Mouse (Mus musculus): ENCODE measurements around the gene Vti1a. TPM values are rescaled to one million over a fixed set of nuclear protein-coding genes. Genes with fewer than 3 reads are reported as not detected.
A peak's percentile ranks its signal among the peaks of the same experiment; 100 is the strongest.

Vti1a gene
- polyA plus RNA-seq, 1 experiment from 2014 or later: 33.4 TPM

DNA sequence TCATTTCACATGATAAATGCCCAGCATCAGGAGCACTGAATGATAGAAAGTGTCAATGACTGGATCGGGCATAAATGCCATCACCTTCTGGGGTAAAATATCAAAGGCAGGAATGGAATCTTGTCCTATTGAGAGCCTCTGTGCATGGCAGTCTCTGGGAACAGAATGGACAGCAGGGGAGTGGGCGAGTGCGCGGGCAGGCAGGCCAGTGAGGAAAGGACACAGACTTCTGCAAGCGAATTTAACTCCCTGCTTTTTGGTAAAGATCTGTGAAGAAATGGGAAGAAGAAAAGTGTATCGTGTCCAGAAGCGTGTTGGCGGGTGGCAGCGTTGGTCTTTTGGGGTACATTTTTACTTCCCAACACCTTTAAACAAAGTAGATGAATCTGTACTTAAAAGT, 207.2 kb downstream of the Vti1a start:
- Histone ChIP-seq H3K27ac (no peak overlapping the region), H3K9me3 (no peaks in the 10 kb centered on the region), H3K4me1 (replicated peaks) (peaks cover 48% of the 10 kb centered on the region), H3K9ac (replicated peaks) (no peak overlapping the region), H3K27me3 (no peaks in the 10 kb centered on the region), H3K4me3 (replicated peaks) (no peak overlapping the region), H3K36me3 (no peaks in the 10 kb centered on the region), H3K4me2 (no peak overlapping the region)
- no peak for ATAC-seq (ENCODE audit: insufficient number of reproducible peaks, insufficient read depth, low FRiP score, low TSS enrichment, low read depth)
- WGBS: 67% methylated on average over 9 of the region's 9 CpGs

DNA sequence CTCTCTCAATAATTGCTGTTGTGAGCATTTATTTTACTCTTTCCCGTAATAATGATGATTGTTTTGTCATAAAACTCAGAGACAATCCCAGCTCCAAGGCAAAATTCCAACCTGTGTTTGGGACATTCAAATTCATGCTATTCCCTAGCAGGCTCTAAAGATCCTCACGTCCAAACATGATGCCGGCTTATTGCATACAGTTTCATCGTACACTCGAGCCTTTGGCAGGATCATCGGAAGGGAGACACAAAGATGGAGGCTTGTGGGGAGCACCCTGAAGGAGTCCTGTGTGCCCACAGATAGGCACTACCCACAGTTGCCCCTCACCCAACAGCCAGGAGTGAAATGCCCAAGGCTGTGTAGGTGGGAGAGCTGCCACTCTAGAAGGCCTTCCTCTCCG, 208.3 kb downstream of the Vti1a start:
- Histone ChIP-seq H3K9ac (replicated peaks) (no peak overlapping the region), H3K27ac (peak overlapping the region; percentile 73), H3K4me3 (replicated peaks) (no peak overlapping the region), H3K36me3 (no peaks in the 10 kb centered on the region), H3K27me3 (no peaks in the 10 kb centered on the region), H3K4me1 (replicated peaks) (peaks cover 48% of the 10 kb centered on the region), H3K4me2 (no peak overlapping the region), H3K9me3 (no peaks in the 10 kb centered on the region)
- no peak for ATAC-seq (ENCODE audit: insufficient number of reproducible peaks, insufficient read depth, low FRiP score, low TSS enrichment, low read depth)
- 84% methylated on average over 7 of the region's 7 CpGs for WGBS

DNA sequence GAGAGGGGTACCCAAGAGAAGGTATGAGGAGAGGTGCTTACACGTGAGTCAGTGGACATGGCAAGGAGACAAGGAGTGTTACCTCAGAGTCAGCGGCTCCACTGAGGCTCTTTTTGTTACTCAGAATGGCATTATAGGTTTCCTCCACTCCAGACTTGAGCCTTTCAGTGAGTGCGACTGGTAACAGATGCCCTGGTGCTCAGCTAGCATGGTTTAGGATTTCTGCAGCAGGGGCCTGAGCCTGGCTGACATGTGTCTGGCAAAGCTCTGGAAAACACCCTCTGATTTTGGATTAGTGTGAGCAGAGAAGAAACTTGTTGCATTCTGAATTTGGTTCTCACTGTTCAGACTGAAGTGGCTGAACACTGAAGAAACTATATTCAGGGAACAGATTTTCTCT, 209.0 kb downstream of the Vti1a start:
- Histone ChIP-seq H3K9me3 (no peaks in the 10 kb centered on the region), H3K4me2 (no peak overlapping the region), H3K9ac (replicated peaks) (no peak overlapping the region), H3K27ac (peak overlapping the region; percentile 73), H3K27me3 (no peaks in the 10 kb centered on the region), H3K4me3 (replicated peaks) (no peak overlapping the region), H3K4me1 (replicated peaks) (peaks cover 46% of the 10 kb centered on the region), H3K36me3 (no peaks in the 10 kb centered on the region)
- ATAC-seq (ENCODE audit: insufficient number of reproducible peaks, insufficient read depth, low FRiP score, low TSS enrichment, low read depth): no peak
- WGBS: 37% methylated on average over 3 of the region's 3 CpGs

DNA sequence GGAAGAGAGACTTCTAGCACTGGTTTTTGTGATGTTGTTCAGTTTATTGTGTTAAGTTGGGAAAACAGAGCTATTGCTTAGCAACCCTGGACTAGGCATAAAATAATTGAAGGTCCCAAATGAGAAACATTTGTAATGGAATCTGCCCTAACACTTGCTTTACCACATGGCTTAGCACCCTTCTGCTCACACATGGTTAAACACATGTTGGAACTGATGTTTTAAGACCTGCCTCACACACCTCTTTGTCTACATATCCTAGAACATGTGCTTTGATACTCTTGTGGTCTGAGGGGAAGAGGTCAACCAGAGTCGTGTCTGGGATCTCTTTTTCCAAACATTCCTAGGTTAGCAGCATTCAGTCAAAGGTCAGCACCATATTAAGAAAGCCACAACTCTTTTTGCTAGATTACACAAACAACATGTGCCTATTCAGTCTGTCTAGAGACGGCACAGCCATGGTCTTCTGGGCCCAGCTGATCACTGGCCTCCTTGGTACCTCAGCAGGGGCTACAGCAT, 210.7 kb downstream of the Vti1a start:
- H3K27me3 ChIP-seq: no peaks in the 10 kb centered on the region
- H3K4me2 ChIP-seq: no peak overlapping the region
- H3K27ac ChIP-seq: peak overlapping the region; percentile 31; the same call in 1 of the 2 replicates
- H3K4me3 ChIP-seq (replicated peaks): no peak overlapping the region
- H3K9ac ChIP-seq (replicated peaks): no peak overlapping the region
- 14% methylated on average over 2 of the region's 2 CpGs for WGBS
- H3K36me3 ChIP-seq: no peaks in the 10 kb centered on the region
- no peaks in the 10 kb centered on the region for H3K9me3 ChIP-seq
- no peak for ATAC-seq (ENCODE audit: insufficient number of reproducible peaks, insufficient read depth, low FRiP score, low TSS enrichment, low read depth)
- peaks cover 41% of the 10 kb centered on the region for H3K4me1 ChIP-seq (replicated peaks)

DNA sequence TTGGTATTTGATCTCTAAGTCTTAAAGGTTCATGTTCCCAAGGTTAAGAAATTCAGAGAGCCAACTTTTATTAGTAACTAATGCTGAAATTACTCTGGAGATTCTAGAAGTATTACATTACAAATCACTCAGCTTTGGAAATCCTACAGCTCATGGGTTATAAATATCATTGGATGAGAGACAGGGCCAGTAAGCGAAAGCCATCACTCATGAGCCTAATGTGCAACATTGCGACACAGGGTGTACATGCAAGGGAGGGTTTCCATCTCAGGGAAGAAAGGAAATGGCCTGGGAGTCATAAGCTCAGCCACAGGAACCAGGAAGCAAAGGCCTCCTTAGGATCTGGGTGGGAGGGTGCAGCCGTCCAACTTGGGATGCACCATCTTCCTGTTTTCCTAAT, 213.9 kb downstream of the Vti1a start:
- H3K4me3 ChIP-seq (replicated peaks): no peak overlapping the region
- H3K4me1 ChIP-seq (replicated peaks): peaks cover 23% of the 10 kb centered on the region
- 78% methylated on average over 3 of the region's 3 CpGs for WGBS
- H3K36me3 ChIP-seq: no peaks in the 10 kb centered on the region
- H3K27ac ChIP-seq: no peak overlapping the region
- H3K4me2 ChIP-seq: no peak overlapping the region
- no peaks in the 10 kb centered on the region for H3K9me3 ChIP-seq
- no peak overlapping the region for H3K9ac ChIP-seq (replicated peaks)
- no peaks in the 10 kb centered on the region for H3K27me3 ChIP-seq
- no peak for ATAC-seq (ENCODE audit: insufficient number of reproducible peaks, insufficient read depth, low FRiP score, low TSS enrichment, low read depth)

DNA sequence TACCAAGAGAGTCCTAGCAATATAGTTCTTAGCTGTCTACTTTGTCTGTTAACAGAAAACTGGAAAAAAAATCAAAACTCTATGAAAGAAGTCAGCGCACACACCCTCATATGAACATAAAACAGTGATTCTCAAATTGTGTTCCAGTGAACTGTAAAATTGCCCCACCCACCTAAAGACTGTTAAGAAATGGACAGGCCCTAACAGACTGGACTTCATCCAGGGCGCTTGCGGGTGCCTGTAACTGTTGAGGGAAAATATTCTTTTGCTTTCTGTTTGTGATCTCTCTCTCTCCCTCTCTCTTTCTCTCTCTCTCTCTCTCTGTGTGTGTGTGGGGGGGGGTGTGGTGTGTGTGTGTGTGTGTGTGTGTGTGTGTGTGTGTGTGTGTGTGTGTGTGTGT, 216.6 kb downstream of the Vti1a start:
- 95% methylated on average over 3 of the region's 3 CpGs for WGBS
- ATAC-seq (ENCODE audit: insufficient number of reproducible peaks, insufficient read depth, low FRiP score, low TSS enrichment, low read depth): no peak
- Histone ChIP-seq H3K4me2 (no peak overlapping the region), H3K9ac (replicated peaks) (no peak overlapping the region), H3K9me3 (no peaks in the 10 kb centered on the region), H3K27me3 (no peaks in the 10 kb centered on the region), H3K4me1 (replicated peaks) (peaks cover 15% of the 10 kb centered on the region), H3K27ac (no peak overlapping the region), H3K4me3 (replicated peaks) (no peak overlapping the region), H3K36me3 (no peaks in the 10 kb centered on the region)

DNA sequence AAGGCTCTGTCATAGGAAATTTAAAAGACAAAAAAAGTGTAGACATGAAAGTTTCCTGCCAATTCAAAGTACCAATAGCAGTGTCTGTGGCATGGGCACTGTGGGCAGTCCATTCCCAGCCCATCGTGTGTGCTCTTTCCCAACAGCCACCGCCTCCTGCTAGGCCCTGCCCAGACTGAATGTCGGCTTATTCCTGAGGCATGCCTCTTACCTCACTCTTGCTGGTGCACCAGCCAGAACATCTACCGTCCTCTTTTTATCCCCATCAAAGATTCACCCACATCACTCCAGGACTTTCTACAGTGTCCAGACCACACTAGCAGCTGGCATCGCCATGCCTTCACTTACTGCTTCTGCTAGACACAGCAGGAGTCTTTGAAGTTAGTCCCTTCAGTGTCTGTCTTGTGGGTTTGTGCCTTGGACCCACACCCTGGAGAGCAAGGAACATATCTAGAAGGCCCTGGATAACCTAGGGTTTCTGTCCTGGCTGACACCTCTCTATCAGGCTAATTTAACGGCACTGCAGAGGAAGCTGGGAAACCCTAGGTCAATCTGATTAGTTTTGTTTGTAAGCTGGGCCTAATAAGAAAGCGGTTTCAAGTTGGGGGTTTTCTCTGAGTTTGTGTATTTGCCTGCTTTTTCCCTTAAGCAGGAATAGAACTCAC, 220.3 kb downstream of the Vti1a start:
- Histone ChIP-seq H3K27me3 (no peaks in the 10 kb centered on the region), H3K36me3 (no peaks in the 10 kb centered on the region), H3K4me3 (replicated peaks) (no peak overlapping the region), H3K4me2 (no peak overlapping the region), H3K27ac (no peak overlapping the region; the same call in 1 of the 2 replicates), H3K4me1 (replicated peaks) (peaks cover 22% of the 10 kb centered on the region), H3K9ac (replicated peaks) (no peak overlapping the region), H3K9me3 (no peaks in the 10 kb centered on the region)
- ATAC-seq (ENCODE audit: insufficient number of reproducible peaks, insufficient read depth, low FRiP score, low TSS enrichment, low read depth): no peak
- 71% methylated on average over 7 of the region's 7 CpGs for WGBS

DNA sequence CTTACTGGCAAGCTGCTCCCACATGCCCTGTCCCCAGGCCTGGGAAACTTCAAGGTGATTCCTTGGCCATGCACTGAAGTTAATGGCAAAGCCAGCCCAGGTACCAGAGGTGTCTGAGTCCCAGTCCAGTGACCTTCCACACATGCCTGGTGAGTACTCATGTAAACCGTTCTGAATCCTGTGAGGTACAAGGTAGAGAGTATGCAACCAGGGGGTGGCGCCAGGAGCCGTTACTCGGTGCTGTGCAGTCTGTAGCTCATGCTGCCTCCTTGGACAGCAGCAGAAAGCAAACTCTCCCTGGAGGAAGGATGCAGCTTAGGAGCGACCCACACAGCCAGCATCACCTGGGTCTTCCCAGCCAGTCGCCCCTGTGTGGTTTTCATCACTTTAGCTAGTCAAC, 221.6 kb downstream of the Vti1a start:
- WGBS: 38% methylated on average over 6 of the region's 6 CpGs
- no peaks in the 10 kb centered on the region for H3K36me3 ChIP-seq
- no peak overlapping the region for H3K27ac ChIP-seq
- H3K9ac ChIP-seq (replicated peaks): no peak overlapping the region
- H3K4me3 ChIP-seq (replicated peaks): no peak overlapping the region
- H3K9me3 ChIP-seq: no peaks in the 10 kb centered on the region
- H3K4me1 ChIP-seq (replicated peaks): peaks cover 22% of the 10 kb centered on the region
- peak; percentile 47; the same call in 1 of the 2 replicates for ATAC-seq (ENCODE audit: insufficient number of reproducible peaks, insufficient read depth, low FRiP score, low TSS enrichment, low read depth)
- peaks cover 9% of the 10 kb centered on the region; the same call in 1 of the 2 replicates for H3K27me3 ChIP-seq
- H3K4me2 ChIP-seq: no peak overlapping the region

DNA sequence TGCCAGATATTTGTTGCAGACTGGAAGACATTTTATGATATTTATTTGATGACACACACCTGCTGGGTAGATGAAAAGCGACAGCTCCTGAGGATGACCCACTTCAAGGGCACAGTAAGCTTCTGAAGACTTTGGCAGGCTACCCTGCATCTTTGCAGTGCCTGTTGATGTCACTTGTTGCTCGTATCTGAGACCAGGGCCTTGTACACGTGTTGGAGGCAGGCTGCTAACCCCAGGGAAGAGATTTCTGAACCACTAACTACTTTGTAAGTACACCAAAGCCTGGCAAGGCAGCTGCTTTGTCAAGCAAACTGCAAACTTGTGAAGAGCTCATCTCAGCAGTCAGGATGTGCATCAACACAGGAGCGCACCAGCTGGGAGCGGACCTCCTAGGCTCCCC, 225.5 kb downstream of the Vti1a start:
- peaks cover 24% of the 10 kb centered on the region for H3K4me1 ChIP-seq (replicated peaks)

DNA sequence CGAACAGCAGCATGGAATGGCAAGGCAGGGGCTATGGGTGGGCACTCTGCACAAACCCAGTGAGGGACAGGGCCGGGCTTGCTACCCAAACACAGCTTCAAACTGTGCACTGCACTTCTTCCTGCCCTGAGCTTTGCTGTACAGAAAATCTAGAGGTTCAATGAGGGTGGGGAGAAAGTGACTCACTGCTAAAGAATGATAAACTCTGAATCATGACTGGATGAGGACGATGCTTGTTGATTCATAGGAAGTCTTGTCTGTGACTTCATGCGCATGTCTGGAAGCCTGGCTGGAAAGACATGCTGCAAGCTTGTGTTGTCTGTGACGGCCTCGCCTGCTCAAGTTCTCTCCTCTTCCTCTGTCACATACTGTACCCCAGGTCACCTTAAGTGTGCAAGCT, 226.4 kb downstream of the Vti1a start:
- peaks cover 9% of the 10 kb centered on the region; the same call in 1 of the 2 replicates for H3K27me3 ChIP-seq
- no peak overlapping the region for H3K4me2 ChIP-seq
- no peak overlapping the region for H3K27ac ChIP-seq
- no peak for ATAC-seq (ENCODE audit: insufficient number of reproducible peaks, insufficient read depth, low FRiP score, low TSS enrichment, low read depth)
- WGBS: 85% methylated on average over 6 of the region's 6 CpGs
- H3K9me3 ChIP-seq: no peaks in the 10 kb centered on the region
- no peaks in the 10 kb centered on the region for H3K36me3 ChIP-seq
- peaks cover 20% of the 10 kb centered on the region for H3K4me1 ChIP-seq (replicated peaks)
- no peak overlapping the region for H3K9ac ChIP-seq (replicated peaks)
- no peak overlapping the region for H3K4me3 ChIP-seq (replicated peaks)

More for the DNA sequence above, 225.5 kb downstream of the Vti1a start:
- Histone ChIP-seq H3K4me3 (replicated peaks) (no peak overlapping the region), H3K27ac (no peak overlapping the region), H3K4me2 (no peak overlapping the region), H3K36me3 (no peaks in the 10 kb centered on the region), H3K9me3 (no peaks in the 10 kb centered on the region), H3K9ac (replicated peaks) (no peak overlapping the region), H3K27me3 (peaks cover 9% of the 10 kb centered on the region; the same call in 1 of the 2 replicates)
- 80% methylated on average over 5 of the region's 5 CpGs for WGBS
- ATAC-seq (ENCODE audit: insufficient number of reproducible peaks, insufficient read depth, low FRiP score, low TSS enrichment, low read depth): no peak

DNA sequence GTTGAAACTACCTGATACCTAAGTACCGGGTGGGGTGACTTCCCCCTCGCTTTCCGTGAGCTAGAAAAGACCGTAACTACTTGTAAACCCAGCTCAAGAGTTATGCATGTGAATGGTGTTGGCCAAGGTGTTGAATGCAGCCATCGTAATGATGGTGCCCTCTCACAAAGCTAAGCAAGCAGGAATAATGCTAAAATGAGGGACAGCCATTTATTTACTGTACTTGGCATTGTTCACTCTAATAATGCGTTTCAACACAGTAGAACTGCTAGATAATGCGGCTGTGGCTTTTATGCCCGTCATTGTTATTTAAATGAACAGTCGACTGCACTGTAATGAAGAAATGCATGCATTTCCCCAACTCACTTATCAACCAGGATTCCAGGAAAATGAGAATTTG, 227.1 kb downstream of the Vti1a start:
- H3K9me3 ChIP-seq: no peaks in the 10 kb centered on the region
- H3K27me3 ChIP-seq: peaks cover 9% of the 10 kb centered on the region; the same call in 1 of the 2 replicates
- H3K4me1 ChIP-seq (replicated peaks): peaks cover 12% of the 10 kb centered on the region; the same call in 1 of the 2 replicates
- no peak for ATAC-seq (ENCODE audit: insufficient number of reproducible peaks, insufficient read depth, low FRiP score, low TSS enrichment, low read depth)
- H3K4me2 ChIP-seq: no peak overlapping the region
- no peaks in the 10 kb centered on the region for H3K36me3 ChIP-seq
- H3K9ac ChIP-seq (replicated peaks): no peak overlapping the region
- no peak overlapping the region for H3K27ac ChIP-seq
- WGBS: 91% methylated on average over 9 of the region's 9 CpGs
- no peak overlapping the region for H3K4me3 ChIP-seq (replicated peaks)

DNA sequence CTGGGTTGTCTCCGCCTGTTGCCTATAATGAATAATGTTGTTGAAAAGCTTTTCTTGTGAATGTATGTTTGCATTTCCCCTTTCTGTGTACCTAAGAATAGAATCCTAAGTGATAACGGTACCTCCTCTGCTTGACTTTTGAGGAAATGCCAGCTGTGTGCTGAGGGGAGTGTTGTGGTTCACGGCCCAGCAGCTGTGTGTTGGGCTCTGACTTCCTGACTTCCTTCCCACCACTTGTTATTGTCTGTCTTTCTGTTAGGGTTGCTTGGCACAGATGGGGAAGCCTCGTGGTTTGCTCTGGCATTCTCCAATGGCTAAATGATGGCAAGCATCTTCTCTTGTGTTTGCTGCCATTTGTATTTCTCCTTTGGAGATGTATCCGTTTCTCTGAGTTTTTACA, 228.4 kb downstream of the Vti1a start:
- H3K4me2 ChIP-seq: no peak overlapping the region
- no peak for ATAC-seq (ENCODE audit: insufficient number of reproducible peaks, insufficient read depth, low FRiP score, low TSS enrichment, low read depth)
- peaks cover 14% of the 10 kb centered on the region; the same call in 1 of the 2 replicates for H3K4me1 ChIP-seq (replicated peaks)
- no peak overlapping the region for H3K27ac ChIP-seq
- no peaks in the 10 kb centered on the region for H3K36me3 ChIP-seq
- no peak overlapping the region for H3K9ac ChIP-seq (replicated peaks)
- 82% methylated on average over 5 of the region's 5 CpGs for WGBS
- no peak overlapping the region for H3K4me3 ChIP-seq (replicated peaks)
- peaks cover 9% of the 10 kb centered on the region; the same call in 1 of the 2 replicates for H3K27me3 ChIP-seq
- H3K9me3 ChIP-seq: no peaks in the 10 kb centered on the region
